Comparison of ENCODE assay signal across 9 mouse cellular contexts in genomic region chr17:83854284-83854918, GRCm38 (mm10). TPM values are rescaled to one million over a fixed set of nuclear protein-coding genes. Genes with fewer than 3 reads are reported as not detected.
DNase-seq lines count a peak whose midpoint lies in the region; ATAC-seq lines count a peak whose summit lies in the region.
"Had no signal": no experiment of that assay in that cellular context is flagged by ENCODE, and none has a peak within 500 bp of the region (broad histone marks: within the 10 kb centered on the region; RNA-seq: fewer than 3 reads in every experiment).

No protein-coding gene starts in this region.

- H3K4me1 ChIP-seq in heart, embryonic 10.5 days: peaks cover 11% of the 10 kb centered on the region
- peaks cover 4% of the 10 kb centered on the region; the same call in 1 of the 2 replicates for H3K4me1 ChIP-seq in intestine, embryonic 16.5 days (ENCODE audit: control insufficient read depth, insufficient read depth, low read length)

- H3K9me3 ChIP-seq in heart, embryonic 10.5 days: no peaks in the 10 kb centered on the region
- H3K9me3 ChIP-seq in intestine, embryonic 16.5 days (ENCODE audit: control insufficient read depth, low read length): no peaks in the 10 kb centered on the region

- H3K4me2 ChIP-seq in intestine, embryonic 16.5 days (ENCODE audit: low read depth, low read length): peak overlapping the region; percentile 21; the same call in 1 of the 2 replicates

- no peaks in the 10 kb centered on the region for H3K36me3 ChIP-seq in heart, embryonic 10.5 days
- no peaks in the 10 kb centered on the region for H3K36me3 ChIP-seq in intestine, embryonic 16.5 days (ENCODE audit: control insufficient read depth, insufficient read depth, low read length)

- no peak for DNase-seq in heart, embryonic 10.5 days (ENCODE audit: low spot score)
- no peak for DNase-seq in heart, adult 8-10 months (ENCODE audit: low spot score)
- peak; percentile 93 for DNase-seq in 416B (ENCODE audit: low read depth)
- peak; percentile 76 for DNase-seq in brain, adult 2 months (ENCODE audit: low read depth, low spot score)
- no peak for DNase-seq in gastrocnemius, postnatal 14 days
- no peak for DNase-seq in gastrocnemius, adult 8-10 months (ENCODE audit: low spot score in 2 of 2)

- intact Hi-C loops in gastrocnemius, postnatal 14 days (cut with DNase I; ENCODE audit: low total_unique reads): loop anchor here (10.0 kb wide), 1 partner anchor 580 kb away; no protein-coding TSS in a partner anchor

- peak overlapping the region; percentile 31 for H3K4me3 ChIP-seq in heart, embryonic 10.5 days
- peak overlapping the region; percentile 33 for H3K4me3 ChIP-seq in intestine, embryonic 16.5 days (ENCODE audit: low read length)
- H3K4me3 ChIP-seq: left cerebral cortex, adult 2 months had no signal

- 41% methylated on average over 12 of the region's 12 CpGs for WGBS in heart, embryonic 10.5 days
- WGBS in intestine, embryonic 16.5 days: 47% methylated on average over 12 of the region's 12 CpGs

- H3K27ac ChIP-seq in heart, embryonic 10.5 days: no peak overlapping the region
- H3K27ac ChIP-seq in intestine, embryonic 16.5 days (ENCODE audit: low read length): no peak overlapping the region
- H3K27ac ChIP-seq: left cerebral cortex, adult 2 months had no signal

- no peaks in the 10 kb centered on the region; the same call in 1 of the 2 replicates for H3K27me3 ChIP-seq in heart, embryonic 10.5 days (ENCODE audit: insufficient read depth, poor library complexity, severe bottlenecking)
- H3K27me3 ChIP-seq in intestine, embryonic 16.5 days (replicated peaks; ENCODE audit: control insufficient read depth, insufficient read depth, low read length): no peaks in the 10 kb centered on the region

- ATAC-seq in intestine, embryonic 16.5 days: peak; percentile 81
- ATAC-seq in monocyte, adult 5-6 weeks (replicated peaks; ENCODE audit: insufficient number of reproducible peaks, low FRiP score, low TSS enrichment, poor library complexity, severe bottlenecking): peak; percentile 44

- H3K9ac ChIP-seq in intestine, embryonic 16.5 days (ENCODE audit: low read depth, low read length): 0 out of 2 replicates have a peak overlapping the region, but pooled peaks have one; percentile 20

RNA-seq across cellular contexts. Expression of gene Haao, which starts 6.6 kb away (rescaled TPM):
- 0.41 and 0.68 TPM in 2 replicates for polyA plus RNA-seq in heart, embryonic 10.5 days (2016; fragmentation: Nextera tagmentation; extraction: Ambion mirVana)
- under 1 TPM in 1 of 4 experiments, not detected in 3; 0.56 TPM for total RNA-seq in heart, adult 8-10 months (2022)
- polyA plus RNA-seq in intestine, embryonic 16.5 days (2015; fragmentation: Nextera tagmentation; extraction: Ambion mirVana): 1.5 and 2.3 TPM in 2 replicates
- 60.0 to 68.3 TPM (median 64.2 TPM) in 3 replicates for total RNA-seq in monocyte, adult 5-6 weeks (2017)
- total RNA-seq in gastrocnemius, postnatal 14 days (2021): not detected
- total RNA-seq in gastrocnemius, adult 8-10 months (2022): under 1 TPM in 1 of 4 experiments, not detected in 3; 0.40 TPM
- total RNA-seq: left cerebral cortex, adult 2 months had no signal

Comparison
In these comparisons a context has a peak if more than half of its experiments do, and no peak if none do; other contexts are left out.
1. DNase-seq: peak in 416B (single experiment) and brain, adult 2 months (single experiment); none in heart, embryonic 10.5 days (single experiment), heart, adult 8-10 months (single experiment), gastrocnemius, postnatal 14 days (single experiment) and gastrocnemius, adult 8-10 months (0 of 2).
2. RNA of gene Haao, which starts 6.6 kb away (total RNA-seq): 60.0 to 68.3 TPM in monocyte, adult 5-6 weeks; 0.40 TPM in gastrocnemius, adult 8-10 months, 0.56 TPM in heart, adult 8-10 months and not detected in gastrocnemius, postnatal 14 days; every median in the first group is over 10 times any median in the second.